Mouse (Mus musculus): ENCODE results near the gene Pnmt.

DNA sequence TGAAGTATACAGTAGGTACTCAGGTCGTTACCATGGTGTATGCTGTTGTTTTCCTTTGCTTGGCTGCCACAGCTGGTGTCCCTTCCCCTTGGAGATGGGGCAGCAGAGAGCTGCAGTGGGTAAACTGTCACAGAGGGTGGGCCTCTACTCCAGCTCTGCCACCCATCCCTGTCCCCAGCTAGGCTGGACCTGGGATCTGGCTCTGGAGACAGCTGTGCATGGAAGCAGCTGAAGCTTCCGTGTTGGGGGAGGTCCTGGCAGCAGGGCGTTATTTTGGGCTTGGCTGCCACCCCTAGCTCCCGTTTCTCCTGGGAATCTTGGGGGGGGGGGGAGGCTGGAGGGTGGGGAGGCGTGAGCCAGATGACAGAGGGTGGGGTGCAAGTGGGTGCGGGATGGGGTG is 32.0 kb downstream of the Pnmt start:
- no peak for TF ChIP-seq CTCF (IDR thresholded peaks at IDR 0.05; ENCODE audit: low read depth, low read length)
- no peak for TF ChIP-seq POLR2A (IDR thresholded peaks at IDR 0.05; ENCODE audit: borderline replicate concordance, low read depth, low read length)

Measured in bone marrow macrophage, adult 2 months (primary cell).